Mouse (Mus musculus) testis, adult 2 months (tissue): ENCODE data around the gene Usf3.

Source experiments
- CTCF ChIP-seq: fragments of 200-500 bp; IDR thresholded peaks from 2 replicates; pipeline ENCODE4 v1.5.1; 2012; ENCODE audit warnings: low read depth, mild to moderate bottlenecking, inconsistent platforms, low read length, moderate library complexity; ENCODE audit not compliant: control insufficient read depth, insufficient read depth, insufficient replicate concordance
- POLR2A ChIP-seq: fragments of 200-500 bp; IDR thresholded peaks from 2 replicates; pipeline ENCODE4 v1.6.1; 2012; ENCODE audit warnings: low read depth, mild to moderate bottlenecking, inconsistent platforms, low read length, moderate library complexity; ENCODE audit not compliant: control insufficient read depth

- TF ChIP-seq POLR2A (no peak), CTCF (no peak)
Observed at GRCm38 (mm10) chr16:44210156-44211053, 37.4 kb downstream of the Usf3 start.
